Mouse (Mus musculus) MEL (cell line): Measurements from ENCODE around the gene Arhgap44. TPM values are rescaled to one million over a fixed set of nuclear protein-coding genes. Genes with fewer than 3 reads are reported as not detected.

Experiments used
- DNase-seq: peaks from one replicate; pipeline ENCODE4 v3.0.0; 2011; ENCODE audit warnings: low read depth, low spot score
- H3K27ac ChIP-seq: 2 replicates; pipeline ENCODE4 v1.5.1; 2012; ENCODE audit warnings: low read depth, mild to moderate bottlenecking, control low read depth, low read length, moderate library complexity; ENCODE audit not compliant: control insufficient read depth
- H3K27me3 ChIP-seq, 2 experiments: fragments of 150-350 bp in 1 of 2; sonication (generic) in 1 of 2; 2 replicates each; pipeline ENCODE4 v1.6.1; 2012; ENCODE audit warnings: low read length in 2 of 2, mild to moderate bottlenecking in 2 of 2, improper control_type of control experiment in 1 of 2, moderate library complexity in 1 of 2; ENCODE audit not compliant: insufficient read depth in 2 of 2, control insufficient read depth in 1 of 2
- H3K36me3 ChIP-seq, 2 experiments: 2 replicates each; pipeline ENCODE4 v1.6.1; 2012 to 2014; ENCODE audit warnings: low read length in 2 of 2, improper control_type of control experiment in 1 of 2, inconsistent platforms in 1 of 2, mild to moderate bottlenecking in 1 of 2; ENCODE audit not compliant: insufficient read depth in 2 of 2, control insufficient read depth in 1 of 2
- H3K4me1 ChIP-seq, 2 experiments: fragments of 150-350 bp in 1 of 2; sonication (generic) in 1 of 2; 2 replicates each; pipeline ENCODE4 v1.6.1; 2012; ENCODE audit warnings: low read length in 2 of 2, improper control_type of control experiment in 1 of 2, mild to moderate bottlenecking in 1 of 2; ENCODE audit not compliant: insufficient read depth in 2 of 2, control insufficient read depth in 1 of 2
- H3K4me3 ChIP-seq, 2 experiments: fragments of 150-350 bp in 1 of 2; sonication (generic) in 1 of 2; 2 replicates each; pipeline ENCODE4 v1.5.1; 2012; ENCODE audit warnings: low read depth in 2 of 2, low read length in 2 of 2, mild to moderate bottlenecking in 2 of 2, moderate library complexity in 2 of 2, control low read depth in 1 of 2, improper control_type of control experiment in 1 of 2; ENCODE audit not compliant: control insufficient read depth in 1 of 2, insufficient read depth in 1 of 2
- H3K79me2 ChIP-seq: 2 replicates; pipeline ENCODE4 v1.6.1; 2012; ENCODE audit warnings: mild to moderate bottlenecking, low read length, moderate library complexity; ENCODE audit not compliant: control insufficient read depth, poor library complexity, insufficient read depth
- H3K9ac ChIP-seq: 2 replicates; pipeline ENCODE4 v1.6.1; 2012; ENCODE audit warnings: low read depth, mild to moderate bottlenecking, control low read depth, low read length, moderate library complexity; ENCODE audit not compliant: control insufficient read depth, poor library complexity, severe bottlenecking
- H3K9me3 ChIP-seq: fragments of 150-350 bp; sonication (generic); replicated peaks from 2 replicates; pipeline ENCODE4 v1.6.1; 2012; ENCODE audit warnings: mild to moderate bottlenecking, low read length, improper control_type of control experiment, moderate library complexity; ENCODE audit not compliant: insufficient read depth
- BHLHE40 ChIP-seq: IDR thresholded peaks from 2 replicates; pipeline ENCODE4 v1.6.1; 2012; ENCODE audit warnings: low read depth, mild to moderate bottlenecking, inconsistent platforms, low read length, improper control_type of control experiment, borderline replicate concordance
- CHD1 ChIP-seq: IDR thresholded peaks from 2 replicates; pipeline ENCODE4 v1.6.1; 2012; ENCODE audit warnings: low read depth, mild to moderate bottlenecking, inconsistent platforms, low read length, improper control_type of control experiment
- CHD2 ChIP-seq: IDR thresholded peaks from 2 replicates; pipeline ENCODE4 v1.6.1; 2011; ENCODE audit warnings: low read length, improper control_type of control experiment
- CTCF ChIP-seq, 3 experiments: IDR thresholded peaks in 2 of 3; conservative IDR thresholded peaks in 1 of 3; 2 replicates each; pipeline ENCODE4 v1.5.1; 2011 to 2012; ENCODE audit warnings: low read length in 3 of 3, low read depth in 2 of 3, mild to moderate bottlenecking in 2 of 3, improper control_type of control experiment in 1 of 3, inconsistent platforms in 1 of 3, mixed read lengths in 1 of 3, moderate library complexity in 1 of 3; ENCODE audit not compliant: control insufficient read depth in 1 of 3, insufficient read depth in 1 of 3, poor library complexity in 1 of 3, severe bottlenecking in 1 of 3
- GABPA ChIP-seq: IDR thresholded peaks from 2 replicates; pipeline ENCODE4 v1.6.1; 2012; ENCODE audit warnings: low read depth, mild to moderate bottlenecking, inconsistent platforms, low read length, improper control_type of control experiment, moderate library complexity
- KAT2A ChIP-seq: conservative IDR thresholded peaks from 2 replicates; pipeline ENCODE4 v1.6.1; 2012; ENCODE audit warnings: low read depth, low read length, improper control_type of control experiment, inconsistent platforms
- MAFK ChIP-seq: IDR thresholded peaks from 2 replicates; pipeline ENCODE4 v1.6.1; 2011; ENCODE audit warnings: low read depth, mild to moderate bottlenecking, low read length, improper control_type of control experiment, borderline replicate concordance
- MAX ChIP-seq: IDR thresholded peaks from 2 replicates; pipeline ENCODE4 v1.6.1; 2011; ENCODE audit warnings: low read length, improper control_type of control experiment
- MAZ ChIP-seq: IDR thresholded peaks from 2 replicates; pipeline ENCODE4 v1.6.1; 2012; ENCODE audit warnings: low read depth, mild to moderate bottlenecking, inconsistent platforms, low read length, improper control_type of control experiment
- MXI1 ChIP-seq: IDR thresholded peaks from 2 replicates; pipeline ENCODE4 v1.6.1; 2011; ENCODE audit warnings: mild to moderate bottlenecking, low read depth, low read length, improper control_type of control experiment
- MYB ChIP-seq: IDR thresholded peaks from 2 replicates; pipeline ENCODE4 v1.6.1; 2011; ENCODE audit warnings: mild to moderate bottlenecking, low read depth, low read length, improper control_type of control experiment
- NELFE ChIP-seq: IDR thresholded peaks from 2 replicates; pipeline ENCODE4 v1.6.1; 2011; ENCODE audit warnings: low read depth, low read length, improper control_type of control experiment
- NRF1 ChIP-seq: IDR thresholded peaks from 2 replicates; pipeline ENCODE4 v1.6.1; 2014; ENCODE audit warnings: low read depth, mild to moderate bottlenecking, inconsistent platforms, low read length, improper control_type of control experiment, moderate library complexity; ENCODE audit not compliant: poor library complexity, insufficient read depth, severe bottlenecking
- POLR2A ChIP-seq, 2 experiments: IDR thresholded peaks; 2 replicates each; pipeline ENCODE4 v1.6.1; 2011 to 2012; ENCODE audit warnings: low read length in 2 of 2, mild to moderate bottlenecking in 2 of 2, control low read depth in 1 of 2, improper control_type of control experiment in 1 of 2, low read depth in 1 of 2, moderate library complexity in 1 of 2; ENCODE audit not compliant: control insufficient read depth in 1 of 2, insufficient read depth in 1 of 2, poor library complexity in 1 of 2
- SIN3A ChIP-seq: IDR thresholded peaks from 2 replicates; pipeline ENCODE4 v1.6.1; 2012; ENCODE audit warnings: low read length, improper control_type of control experiment, inconsistent platforms
- SMC3 ChIP-seq: IDR thresholded peaks from 2 replicates; pipeline ENCODE4 v1.6.1; 2011; ENCODE audit warnings: low read depth, low read length, improper control_type of control experiment
- TAL1 ChIP-seq: IDR thresholded peaks from 2 replicates; pipeline ENCODE4 v1.6.1; 2012; ENCODE audit warnings: mild to moderate bottlenecking, inconsistent platforms, low read length, moderate library complexity, mixed read lengths
- TCF12 ChIP-seq: IDR thresholded peaks from 2 replicates; pipeline ENCODE4 v1.6.1; 2014; ENCODE audit warnings: low read depth, mild to moderate bottlenecking, inconsistent platforms, low read length, improper control_type of control experiment, moderate library complexity
- UBTF ChIP-seq: IDR thresholded peaks from 2 replicates; pipeline ENCODE4 v1.6.1; 2012; ENCODE audit warnings: low read depth, mild to moderate bottlenecking, inconsistent platforms, low read length, improper control_type of control experiment, moderate library complexity, borderline replicate concordance; ENCODE audit not compliant: insufficient read depth
- USF1 ChIP-seq: IDR thresholded peaks from 2 replicates; pipeline ENCODE4 v1.6.1; 2014; ENCODE audit warnings: low read depth, mild to moderate bottlenecking, inconsistent platforms, low read length, improper control_type of control experiment, moderate library complexity
- USF2 ChIP-seq, 2 experiments: IDR thresholded peaks; 2 replicates each; pipeline ENCODE4 v1.6.1; 2011 to 2012; ENCODE audit warnings: improper control_type of control experiment in 2 of 2, low read length in 2 of 2, borderline replicate concordance in 1 of 2, inconsistent platforms in 1 of 2, low read depth in 1 of 2, mild to moderate bottlenecking in 1 of 2; ENCODE audit not compliant: insufficient read depth in 1 of 2
- ZKSCAN1 ChIP-seq: IDR thresholded peaks from 2 replicates; pipeline ENCODE4 v1.6.1; 2012; ENCODE audit warnings: low read depth, mild to moderate bottlenecking, inconsistent platforms, low read length, improper control_type of control experiment, moderate library complexity
- ZNF384 ChIP-seq: IDR thresholded peaks from 2 replicates; pipeline ENCODE4 v1.6.1; 2012; ENCODE audit warnings: low read depth, mild to moderate bottlenecking, inconsistent platforms, low read length, improper control_type of control experiment
- polyA plus RNA-seq, 2 experiments: library from polyadenylated mRNA; stranded (reverse) in 1 of 2; unstranded in 1 of 2; fragments of >175 nt in 1 of 2; fragments of >200 nt in 1 of 2; gene quantifications; 2 replicates each; pipeline versions ENCODE4 v1.2.1 to v1.2.4; 2012; ENCODE audit warnings: low replicate concordance in 2 of 2, low read depth in 1 of 2; ENCODE audit not compliant: insufficient read length in 2 of 2, insufficient read depth in 1 of 2, missing spikeins in 1 of 2
- total RNA-seq: library from RNA; depleted of rRNA; stranded (reverse); fragments of 300-350 nt; gene quantifications from 2 replicates; pipeline ENCODE4 v1.2.3, GENCODE M21; 2012

The Arhgap44 gene
- total and polyA plus RNA-seq, 3 experiments = 0.08 TPM; not detected in 2

DNA sequence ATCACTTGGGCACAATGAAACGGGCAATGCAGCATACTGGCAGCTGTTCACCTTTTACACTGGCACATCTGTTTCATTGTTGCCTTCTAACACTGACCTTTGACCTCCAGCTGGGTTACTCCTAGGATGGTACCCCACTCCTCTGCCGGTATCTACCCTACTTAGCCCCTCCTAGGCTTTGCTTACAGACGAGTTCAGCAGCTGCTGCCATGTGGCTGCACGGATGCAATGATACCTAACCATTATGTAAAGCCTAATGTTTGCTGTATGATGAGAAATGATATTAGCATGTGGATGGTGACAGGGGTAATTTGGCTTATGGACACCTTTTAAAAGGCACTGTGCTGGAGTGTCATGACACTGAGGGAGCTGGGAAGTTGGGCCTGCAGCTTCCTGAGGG lies 55.6 kb downstream of the Arhgap44 start:
- no peaks in the 10 kb centered on the region for H3K79me2 ChIP-seq
- H3K27me3 ChIP-seq = no peaks in the 10 kb centered on the region
- no peak overlapping the region for H3K9ac ChIP-seq
- TF ChIP-seq UBTF (no peak), MXI1 (no peak), ZKSCAN1 (no peak)
- TF ChIP-seq, all 39 proteins: peak for 0
- no peak overlapping the region for H3K27ac ChIP-seq
- H3K36me3 ChIP-seq = no peaks in the 10 kb centered on the region
- DNase-seq = no peak
- H3K9me3 ChIP-seq = no peaks in the 10 kb centered on the region
- no peaks in the 10 kb centered on the region for H3K4me1 ChIP-seq
- no peak overlapping the region for H3K4me3 ChIP-seq

DNA sequence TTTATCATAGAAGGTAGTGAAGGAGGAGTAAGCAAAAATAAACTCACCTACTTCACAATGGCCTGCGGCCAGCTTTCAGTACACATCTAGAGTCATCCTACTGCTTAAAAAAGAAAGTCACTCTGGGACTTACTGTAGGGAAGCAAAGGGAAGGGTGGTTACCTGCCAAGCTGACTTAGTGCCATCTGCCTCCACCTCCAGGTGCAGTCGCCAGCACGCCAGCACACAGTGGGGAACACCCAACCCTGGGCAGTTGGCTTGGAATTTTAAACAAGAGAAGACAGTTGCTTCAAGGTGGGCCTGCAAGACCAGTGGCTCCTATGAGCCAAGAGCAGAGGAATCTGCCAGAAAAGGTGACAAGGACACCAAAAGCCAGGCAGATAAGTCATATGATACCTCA lies 58.7 kb downstream of the Arhgap44 start:
- Histone ChIP-seq H3K36me3 (no peaks in the 10 kb centered on the region), H3K9me3 (no peaks in the 10 kb centered on the region), H3K9ac (no peak overlapping the region), H3K4me3 (no peak overlapping the region), H3K79me2 (no peaks in the 10 kb centered on the region), H3K27ac (no peak overlapping the region), H3K4me1 (no peaks in the 10 kb centered on the region), H3K27me3 (no peaks in the 10 kb centered on the region)
- DNase-seq = no peak
- TF ChIP-seq CHD1 = no peak
- TF ChIP-seq ZNF384 = no peak
- no peak for TF ChIP-seq NELFE
- no peak for TF ChIP-seq MAFK
- no peak for TF ChIP-seq CHD2
- no peak for TF ChIP-seq USF2 (IDR thresholded peaks at IDR 0.05; ENCODE audit: borderline replicate concordance in 1 of 2, insufficient read depth in 1 of 2, low read depth in 1 of 2, low read length in 2 of 2)
- no peak for TF ChIP-seq MAZ
- no peak for TF ChIP-seq TCF12
- TF ChIP-seq MAX = no peak
- TF ChIP-seq BHLHE40 = no peak
- no peak for TF ChIP-seq NRF1
- no peak for TF ChIP-seq GABPA
- TF ChIP-seq MYB = no peak
- no peak for TF ChIP-seq USF1
- no peak for TF ChIP-seq KAT2A
- no peak for TF ChIP-seq POLR2A (IDR thresholded peaks at IDR 0.05; ENCODE audit: control insufficient read depth in 1 of 2, insufficient read depth in 1 of 2, low read depth in 1 of 2, low read length in 2 of 2, poor library complexity in 1 of 2)
- TF ChIP-seq SIN3A = no peak
- TF ChIP-seq CTCF (IDR thresholded peaks at IDR 0.05 in 2 of 3, conservative IDR thresholded peaks at IDR 0.05 in 1 of 3; ENCODE audit: control insufficient read depth in 1 of 3, insufficient read depth in 1 of 3, low read depth in 2 of 3, low read length in 3 of 3, poor library complexity in 1 of 3, severe bottlenecking in 1 of 3) = no peak
- no peak for TF ChIP-seq SMC3
- no peak for TF ChIP-seq TAL1
